Mouse (Mus musculus): ENCODE data around the gene Colca2. TPM values are rescaled to one million over a fixed set of nuclear protein-coding genes. Genes with fewer than 3 reads are reported as not detected.

The Colca2 gene
- polyA plus RNA-seq, 1 experiment from 2014 or later = 11.1 TPM

DNA sequence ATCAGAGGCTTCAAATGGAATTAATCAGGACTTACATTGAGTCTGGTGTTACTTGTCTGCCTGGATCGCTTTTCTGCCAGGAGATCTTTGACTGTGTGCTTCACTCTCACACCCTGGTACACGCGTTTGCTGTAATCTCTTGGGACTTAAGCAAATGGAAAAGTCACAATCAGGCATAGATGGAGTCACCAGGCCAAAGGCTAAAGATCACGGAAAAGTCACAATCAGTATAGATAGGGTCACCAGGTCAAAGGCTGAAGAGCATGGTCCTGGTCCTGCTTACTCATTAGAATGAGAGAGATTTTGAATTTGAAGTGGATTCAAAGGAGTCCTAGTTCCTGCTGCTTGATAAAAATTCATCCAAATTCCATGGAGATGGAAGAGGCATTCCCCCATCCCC lies 39.9 kb upstream of the Colca2 start:
- H3K4me2 ChIP-seq (replicated peaks; ENCODE audit: low read depth) = no peak overlapping the region
- no peak for DNase-seq (ENCODE audit: low spot score)
- no peaks in the 10 kb centered on the region for H3K9me3 ChIP-seq (ENCODE audit: control insufficient read depth, low read length)
- TF ChIP-seq EP300 (optimal IDR thresholded peaks at IDR 0.05) (no peak), CTCF (IDR thresholded peaks at IDR 0.05; ENCODE audit: low read depth) (no peak)
- no peak overlapping the region for H3K27ac ChIP-seq (replicated peaks)
- H3K36me3 ChIP-seq (ENCODE audit: control insufficient read depth, insufficient read depth, low read length) = no peaks in the 10 kb centered on the region
- H3K4me3 ChIP-seq (ENCODE audit: low read depth, low read length) = no peak overlapping the region
- no peaks in the 10 kb centered on the region for H3K4me1 ChIP-seq (replicated peaks; ENCODE audit: control insufficient read depth, insufficient read depth)
- no peaks in the 10 kb centered on the region for H3K27me3 ChIP-seq (ENCODE audit: control insufficient read depth, insufficient read depth, low read length)
- WGBS = 68% methylated on average over 4 of the region's 4 CpGs
- H3K9ac ChIP-seq (ENCODE audit: low read length) = no peak overlapping the region
- ATAC-seq (ENCODE audit: low FRiP score, low TSS enrichment) = no peak

DNA sequence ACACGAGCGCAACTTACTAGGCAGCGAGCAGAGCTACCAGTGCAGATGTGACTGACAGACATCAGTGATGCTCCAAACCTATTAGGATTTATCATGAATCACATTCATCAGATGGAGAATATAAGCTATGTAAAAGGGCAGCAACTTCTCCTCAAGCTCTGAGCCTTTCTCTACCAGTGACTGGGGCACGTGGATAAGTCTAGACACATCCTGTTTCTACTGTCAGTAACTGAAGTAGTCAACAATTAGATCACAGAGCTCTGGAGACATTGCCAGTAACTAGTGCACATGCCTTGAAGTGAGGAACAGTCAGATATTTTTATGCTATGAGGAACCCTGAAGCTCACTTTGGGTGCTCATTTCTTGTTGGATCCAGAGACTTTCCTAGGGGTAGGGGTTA lies 39.0 kb upstream of the Colca2 start:
- Histone ChIP-seq H3K9me3 (ENCODE audit: control insufficient read depth, low read length) (no peaks in the 10 kb centered on the region), H3K36me3 (ENCODE audit: control insufficient read depth, insufficient read depth, low read length) (no peaks in the 10 kb centered on the region), H3K9ac (ENCODE audit: low read length) (no peak overlapping the region), H3K27me3 (ENCODE audit: control insufficient read depth, insufficient read depth, low read length) (no peaks in the 10 kb centered on the region), H3K4me3 (ENCODE audit: low read depth, low read length) (no peak overlapping the region), H3K4me2 (replicated peaks; ENCODE audit: low read depth) (no peak overlapping the region), H3K4me1 (replicated peaks; ENCODE audit: control insufficient read depth, insufficient read depth) (no peaks in the 10 kb centered on the region), H3K27ac (replicated peaks) (no peak overlapping the region)
- 84% methylated on average over 4 of the region's 4 CpGs for WGBS
- no peak for DNase-seq (ENCODE audit: low spot score)
- ATAC-seq (ENCODE audit: low FRiP score, low TSS enrichment) = no peak
- TF ChIP-seq EP300 (optimal IDR thresholded peaks at IDR 0.05) = no peak
- TF ChIP-seq CTCF (IDR thresholded peaks at IDR 0.05; ENCODE audit: low read depth) = no peak

DNA sequence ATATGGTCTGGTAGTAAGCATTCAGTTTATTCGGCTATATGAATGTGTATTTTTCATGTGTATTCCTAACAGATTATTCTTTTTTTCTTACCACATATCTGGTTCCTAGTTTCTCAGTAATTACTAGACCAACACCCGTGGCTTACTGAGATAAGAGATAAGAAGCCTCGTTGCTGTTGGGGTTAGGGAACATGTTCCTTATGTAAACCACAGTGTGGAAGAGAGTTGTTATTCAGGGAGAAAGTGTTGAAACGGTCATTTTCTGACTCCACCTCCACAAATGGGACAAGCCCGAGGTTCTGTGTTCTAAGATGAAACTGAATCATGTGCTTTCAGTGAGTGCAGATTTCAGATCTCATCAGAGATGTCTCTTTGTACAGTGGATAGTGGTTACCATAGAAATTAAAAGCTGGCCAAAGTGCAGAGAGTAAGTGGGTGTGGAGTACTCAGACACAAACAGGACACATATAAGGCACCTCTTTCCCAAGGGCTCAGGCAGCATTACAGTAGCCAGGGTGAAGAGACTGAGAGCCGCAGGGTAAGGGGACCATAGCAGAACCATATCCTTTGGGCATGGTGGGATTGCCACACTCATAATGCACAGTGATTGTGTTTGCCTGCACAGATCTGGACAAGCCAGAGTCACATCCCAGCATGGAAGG lies 37.2 kb upstream of the Colca2 start:
- H3K9ac ChIP-seq (ENCODE audit: low read length) = no peak overlapping the region
- no peaks in the 10 kb centered on the region for H3K9me3 ChIP-seq (ENCODE audit: control insufficient read depth, low read length)
- no peaks in the 10 kb centered on the region for H3K36me3 ChIP-seq (ENCODE audit: control insufficient read depth, insufficient read depth, low read length)
- H3K4me3 ChIP-seq (ENCODE audit: low read depth, low read length) = no peak overlapping the region
- H3K27ac ChIP-seq (replicated peaks) = no peak overlapping the region
- ATAC-seq (ENCODE audit: low FRiP score, low TSS enrichment) (no peak; the same call in 1 of the 2 replicates), DNase-seq (ENCODE audit: low spot score) (no peak)
- H3K4me2 ChIP-seq (replicated peaks; ENCODE audit: low read depth) = no peak overlapping the region
- WGBS = 42% methylated on average over 6 of the region's 6 CpGs
- no peak for TF ChIP-seq EP300 (optimal IDR thresholded peaks at IDR 0.05)
- no peak for TF ChIP-seq CTCF (IDR thresholded peaks at IDR 0.05; ENCODE audit: low read depth)
- no peaks in the 10 kb centered on the region for H3K27me3 ChIP-seq (ENCODE audit: control insufficient read depth, insufficient read depth, low read length)
- no peaks in the 10 kb centered on the region for H3K4me1 ChIP-seq (replicated peaks; ENCODE audit: control insufficient read depth, insufficient read depth)

DNA sequence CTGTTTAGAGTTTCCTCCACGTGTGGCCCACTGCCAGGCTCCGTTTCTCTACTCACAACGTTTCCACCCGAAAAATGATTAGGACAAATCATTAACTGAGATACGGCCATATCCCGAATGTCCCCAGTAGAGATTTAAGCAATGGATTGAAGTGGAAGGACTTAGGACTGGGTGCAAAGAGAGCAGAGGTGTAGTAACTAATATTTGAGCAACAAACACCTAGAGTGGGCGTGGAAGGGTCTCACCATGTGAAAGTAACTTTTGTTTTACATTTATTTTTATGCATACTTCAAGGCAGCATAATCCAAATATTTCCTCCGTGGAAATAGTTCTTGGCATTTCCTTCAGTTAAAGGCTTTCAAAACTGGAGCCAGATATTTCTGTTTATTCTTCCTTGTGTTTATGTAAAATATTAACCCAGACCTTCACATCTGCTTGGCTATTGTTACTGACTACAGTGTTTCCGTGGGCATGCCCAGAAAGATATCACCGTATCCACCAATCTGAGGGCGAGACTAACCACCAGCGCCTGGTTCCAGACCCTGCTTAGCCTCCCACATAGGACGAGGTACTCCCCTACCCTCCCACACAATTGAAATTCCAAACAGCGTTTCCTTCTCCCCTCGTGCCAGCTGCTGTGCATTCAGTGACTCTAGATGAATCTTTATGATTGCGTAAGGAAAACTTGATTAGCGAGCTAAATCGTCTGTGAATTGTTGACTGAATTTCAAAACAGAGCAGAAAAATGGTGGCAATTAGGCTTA lies 34.4 kb upstream of the Colca2 start:
- H3K9me3 ChIP-seq (ENCODE audit: control insufficient read depth, low read length) = no peaks in the 10 kb centered on the region
- H3K4me1 ChIP-seq (replicated peaks; ENCODE audit: control insufficient read depth, insufficient read depth) = no peaks in the 10 kb centered on the region
- H3K4me2 ChIP-seq (replicated peaks; ENCODE audit: low read depth) = peak overlapping the region; percentile 50
- H3K27me3 ChIP-seq (ENCODE audit: control insufficient read depth, insufficient read depth, low read length) = no peaks in the 10 kb centered on the region
- ATAC-seq (ENCODE audit: low FRiP score, low TSS enrichment) (peak; percentile 68; the same call in 1 of the 2 replicates), DNase-seq (ENCODE audit: low spot score) (peak; percentile 34)
- H3K4me3 ChIP-seq (ENCODE audit: low read depth, low read length) = no peak overlapping the region
- WGBS = 17% methylated on average over 18 of the region's 18 CpGs
- no peak overlapping the region for H3K9ac ChIP-seq (ENCODE audit: low read length)
- no peaks in the 10 kb centered on the region for H3K36me3 ChIP-seq (ENCODE audit: control insufficient read depth, insufficient read depth, low read length)
- no peak overlapping the region for H3K27ac ChIP-seq (replicated peaks)
- TF ChIP-seq CTCF (IDR thresholded peaks at IDR 0.05; ENCODE audit: low read depth) = no peak
- TF ChIP-seq EP300 (optimal IDR thresholded peaks at IDR 0.05) = no peak

DNA sequence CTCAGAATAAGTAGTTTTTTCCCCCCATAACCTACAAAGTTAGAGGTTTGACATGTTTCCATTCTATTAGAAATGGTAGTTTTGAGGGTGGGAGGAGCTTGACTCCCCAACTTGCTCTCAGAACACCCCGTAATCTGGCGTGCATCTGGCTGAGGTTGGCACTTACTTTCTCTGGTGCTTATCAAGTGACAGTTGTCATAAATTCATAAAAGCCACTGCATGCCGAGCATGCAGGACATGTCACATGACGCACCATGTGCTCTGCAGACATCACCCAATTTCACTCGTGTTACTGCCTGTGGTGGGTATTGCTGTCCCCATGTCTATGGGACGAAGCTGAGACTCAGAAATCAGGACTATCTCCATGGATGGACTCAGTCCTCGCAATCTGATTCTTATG lies 32.1 kb upstream of the Colca2 start:
- DNase-seq (ENCODE audit: low spot score) (no peak), ATAC-seq (ENCODE audit: low FRiP score, low TSS enrichment) (no peak)
- H3K4me2 ChIP-seq (replicated peaks; ENCODE audit: low read depth) = no peak overlapping the region
- H3K9me3 ChIP-seq (ENCODE audit: control insufficient read depth, low read length) = no peaks in the 10 kb centered on the region
- WGBS = 81% methylated on average over 7 of the region's 7 CpGs
- no peak for TF ChIP-seq EP300 (optimal IDR thresholded peaks at IDR 0.05)
- no peak for TF ChIP-seq CTCF (IDR thresholded peaks at IDR 0.05; ENCODE audit: low read depth)
- H3K4me1 ChIP-seq (replicated peaks; ENCODE audit: control insufficient read depth, insufficient read depth) = no peaks in the 10 kb centered on the region
- no peak overlapping the region for H3K9ac ChIP-seq (ENCODE audit: low read length)
- no peak overlapping the region for H3K27ac ChIP-seq (replicated peaks)
- no peaks in the 10 kb centered on the region for H3K36me3 ChIP-seq (ENCODE audit: control insufficient read depth, insufficient read depth, low read length)
- no peak overlapping the region for H3K4me3 ChIP-seq (ENCODE audit: low read depth, low read length)
- H3K27me3 ChIP-seq (ENCODE audit: control insufficient read depth, insufficient read depth, low read length) = no peaks in the 10 kb centered on the region

DNA sequence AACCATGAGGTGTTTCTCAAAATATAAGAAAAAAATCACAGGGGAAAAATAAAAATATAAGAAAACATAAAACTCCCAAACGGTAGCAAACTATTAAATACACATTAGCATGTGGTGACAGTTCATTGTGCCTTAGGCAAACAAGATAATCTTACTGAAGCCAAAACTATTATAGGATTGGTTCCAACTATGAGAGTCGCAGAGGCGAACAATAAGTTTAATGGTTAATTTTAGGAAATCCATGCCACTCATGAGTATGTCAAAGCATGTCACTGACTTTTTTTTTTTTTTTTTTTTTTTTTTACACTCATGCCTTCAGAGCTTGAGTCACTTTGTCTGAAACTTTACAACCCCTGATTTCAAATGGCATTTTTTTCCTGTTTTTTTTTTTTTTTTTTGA lies 28.0 kb upstream of the Colca2 start:
- no peak for TF ChIP-seq CTCF (IDR thresholded peaks at IDR 0.05; ENCODE audit: low read depth)
- no peak for TF ChIP-seq EP300 (optimal IDR thresholded peaks at IDR 0.05)

More for the DNA sequence above, 28.0 kb upstream of the Colca2 start:
- no peak overlapping the region for H3K4me2 ChIP-seq (replicated peaks; ENCODE audit: low read depth)
- WGBS = 57% methylated on average over 3 of the region's 3 CpGs
- H3K36me3 ChIP-seq (ENCODE audit: control insufficient read depth, insufficient read depth, low read length) = no peaks in the 10 kb centered on the region
- H3K4me3 ChIP-seq (ENCODE audit: low read depth, low read length) = no peak overlapping the region
- H3K9me3 ChIP-seq (ENCODE audit: control insufficient read depth, low read length) = no peaks in the 10 kb centered on the region
- H3K27me3 ChIP-seq (ENCODE audit: control insufficient read depth, insufficient read depth, low read length) = no peaks in the 10 kb centered on the region
- DNase-seq (ENCODE audit: low spot score) = no peak
- ATAC-seq (ENCODE audit: low FRiP score, low TSS enrichment) = no peak
- H3K27ac ChIP-seq (replicated peaks) = no peak overlapping the region
- no peak overlapping the region for H3K9ac ChIP-seq (ENCODE audit: low read length)
- H3K4me1 ChIP-seq (replicated peaks; ENCODE audit: control insufficient read depth, insufficient read depth) = no peaks in the 10 kb centered on the region
